8 mouse cellular contexts compared by ENCODE assay signal in the genomic region with DNA sequence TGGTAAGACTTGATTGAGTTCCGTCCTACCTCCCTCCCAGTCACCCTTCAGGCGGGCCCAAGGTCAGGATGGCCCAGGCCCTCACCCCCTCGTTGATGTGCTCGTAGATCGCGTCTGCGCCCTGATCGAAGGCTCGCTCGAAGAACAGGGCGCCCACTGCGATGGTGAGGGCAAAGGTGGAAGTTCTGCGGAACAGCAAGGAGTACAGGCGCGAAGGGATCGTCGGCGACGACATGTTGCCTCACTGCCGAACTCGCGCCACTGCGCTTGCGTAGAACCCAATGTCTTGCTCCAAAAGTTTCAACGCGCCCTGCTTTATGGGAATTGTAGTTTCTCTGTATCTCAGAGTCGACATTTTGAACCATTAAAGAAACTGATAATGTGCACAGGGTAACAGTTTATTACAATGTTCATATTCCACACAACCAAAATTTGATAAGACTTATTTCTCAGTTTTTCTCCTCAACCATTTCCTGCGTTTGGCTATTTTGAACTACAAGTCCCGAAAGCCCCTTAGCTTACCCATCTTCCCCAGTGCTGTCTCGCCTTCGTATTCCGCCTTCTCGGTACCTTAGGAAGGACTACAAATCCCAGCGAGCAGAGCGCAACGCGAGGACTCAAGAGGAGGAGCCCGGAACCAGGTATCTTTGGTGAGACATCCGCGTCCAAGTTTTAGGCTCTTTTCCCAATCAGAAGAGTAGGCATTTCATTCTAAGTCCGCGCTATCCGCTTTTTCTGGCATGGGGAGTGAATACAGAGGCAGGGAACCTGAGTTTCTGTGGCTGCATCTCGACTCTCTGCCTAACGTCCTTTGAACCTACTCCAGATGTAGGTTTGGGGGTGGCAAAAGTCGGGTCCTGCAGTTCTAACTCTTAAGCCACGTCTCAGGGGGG. TPM values are rescaled to one million over a fixed set of nuclear protein-coding genes. Genes with fewer than 3 reads are reported as not detected.
DNase-seq lines count a peak whose midpoint lies in the region; ATAC-seq and TF ChIP-seq lines count a peak whose summit lies in the region.

A gene (minus strand): TSS at position 271 of the 893 bp plus-strand sequence.
A gene (plus strand): TSS at position 607 of the 893 bp plus-strand sequence.

- WGBS in embryonic facial prominence, embryonic 13.5 days, result under 1% methylated on average over 47 of the region's 47 CpGs
- WGBS in kidney, adult 2 months, result under 1% methylated on average over 47 of the region's 47 CpGs
- WGBS in limb, embryonic 12.5 days, result under 1% methylated on average over 47 of the region's 47 CpGs
- under 1% methylated on average over 47 of the region's 47 CpGs for WGBS in midbrain, embryonic 15.5 days
- under 1% methylated on average over 47 of the region's 47 CpGs for WGBS in spleen, adult 2 months

- H3K4me3 ChIP-seq in embryonic facial prominence, embryonic 13.5 days, result peak within 1 kb of the TSS; percentile 85
- H3K4me3 ChIP-seq in kidney, adult 2 months (ENCODE audit: insufficient read depth, low read depth, low read length), result peak within 1 kb of the TSS; percentile 72
- peak within 1 kb of the TSS; percentile 63 for H3K4me3 ChIP-seq in limb, embryonic 12.5 days (replicated peaks)
- peak within 1 kb of the TSS; percentile 98 for H3K4me3 ChIP-seq in midbrain, embryonic 15.5 days
- peak within 1 kb of the TSS; percentile 96 for H3K4me3 ChIP-seq in spleen, adult 2 months (ENCODE audit: extremely low read depth, insufficient read depth, insufficient read length)

- peak within 1 kb of the TSS; percentile 66 for H3K27ac ChIP-seq in embryonic facial prominence, embryonic 13.5 days
- peak within 1 kb of the TSS; percentile 89 for H3K27ac ChIP-seq in kidney, adult 2 months (ENCODE audit: insufficient read depth, low read depth, low read length)
- peak within 1 kb of the TSS; percentile 74; the same call in 1 of the 2 replicates for H3K27ac ChIP-seq in limb, embryonic 12.5 days
- H3K27ac ChIP-seq in midbrain, embryonic 15.5 days, result peak within 1 kb of the TSS; percentile 80
- peak within 1 kb of the TSS; percentile 78 for H3K27ac ChIP-seq in spleen, adult 2 months (ENCODE audit: insufficient read depth, low read length)

- peak; percentile 92 for ATAC-seq in embryonic facial prominence, embryonic 13.5 days (ENCODE audit: insufficient number of reproducible peaks, insufficient read depth, low FRiP score, low TSS enrichment, low read depth)
- ATAC-seq in limb, embryonic 12.5 days (ENCODE audit: insufficient number of reproducible peaks, insufficient read depth, low FRiP score, low TSS enrichment, low read depth), result peak; percentile 95
- peak; percentile 98 for ATAC-seq in midbrain, embryonic 15.5 days (replicated peaks)

- no peaks in the 10 kb centered on the region for H3K9me3 ChIP-seq in embryonic facial prominence, embryonic 13.5 days
- no peaks in the 10 kb centered on the region for H3K9me3 ChIP-seq in limb, embryonic 12.5 days
- H3K9me3 ChIP-seq in midbrain, embryonic 15.5 days, result no peaks in the 10 kb centered on the region

- DNase-seq in 3134 (ENCODE audit: extremely low read depth, insufficient read length, low spot score), result peak; percentile 91
- DNase-seq in adrenal gland, postnatal 36 days, result peak; percentile 94 to 95
- peak; percentile 95 to 96 for DNase-seq in heart, adult 18-20 months
- DNase-seq in kidney, adult 2 months, result peak; percentile 96
- peak; percentile 89 to 92 for DNase-seq in spleen, adult 2 months (ENCODE audit: low read depth in 1 of 2, low spot score in 2 of 2)

- H3K27me3 ChIP-seq in embryonic facial prominence, embryonic 13.5 days, result no peaks in the 10 kb centered on the region
- H3K27me3 ChIP-seq in kidney, adult 2 months (replicated peaks; ENCODE audit: control insufficient read depth, insufficient read depth, low read length), result no peaks in the 10 kb centered on the region
- no peaks in the 10 kb centered on the region for H3K27me3 ChIP-seq in limb, embryonic 12.5 days
- no peaks in the 10 kb centered on the region for H3K27me3 ChIP-seq in midbrain, embryonic 15.5 days (replicated peaks)
- H3K27me3 ChIP-seq in spleen, adult 2 months (ENCODE audit: control insufficient read depth, insufficient read depth, low read length), result no peaks in the 10 kb centered on the region

- H3K4me1 ChIP-seq in embryonic facial prominence, embryonic 13.5 days, result peaks cover 17% of the 10 kb centered on the region
- H3K4me1 ChIP-seq in kidney, adult 2 months (ENCODE audit: control insufficient read depth, insufficient read depth, low read length), result no peaks in the 10 kb centered on the region; the same call in 1 of the 2 replicates
- H3K4me1 ChIP-seq in limb, embryonic 12.5 days (replicated peaks), result peaks cover 12% of the 10 kb centered on the region
- H3K4me1 ChIP-seq in midbrain, embryonic 15.5 days, result peaks cover 17% of the 10 kb centered on the region
- H3K4me1 ChIP-seq in spleen, adult 2 months (ENCODE audit: control insufficient read depth, insufficient read depth, insufficient read length), result peaks cover 5% of the 10 kb centered on the region; the same call in 1 of the 2 replicates

- peak within 1 kb of the TSS; percentile 94 for H3K9ac ChIP-seq in embryonic facial prominence, embryonic 13.5 days
- peak within 1 kb of the TSS; percentile 79 for H3K9ac ChIP-seq in limb, embryonic 12.5 days (replicated peaks)
- peak within 1 kb of the TSS; percentile 93 for H3K9ac ChIP-seq in midbrain, embryonic 15.5 days

- TF ChIP-seq CTCF in kidney, adult 2 months (conservative IDR thresholded peaks at IDR 0.05; ENCODE audit: insufficient read depth, insufficient read length, low read depth, low read length), result no peak
- no peak for TF ChIP-seq CTCF in spleen, adult 2 months (IDR thresholded peaks at IDR 0.05; ENCODE audit: extremely low read depth, insufficient read depth, insufficient read length, insufficient replicate concordance)

- H3K4me2 ChIP-seq in embryonic facial prominence, embryonic 13.5 days, result peak within 1 kb of the TSS; percentile 84
- H3K4me2 ChIP-seq in limb, embryonic 12.5 days, result peak within 1 kb of the TSS; percentile 74
- H3K4me2 ChIP-seq in midbrain, embryonic 15.5 days, result peak within 1 kb of the TSS; percentile 96

- peak; percentile 97 for TF ChIP-seq POLR2A in kidney, adult 2 months (IDR thresholded peaks at IDR 0.05; ENCODE audit: low read depth, low read length)
- TF ChIP-seq POLR2A in spleen, adult 2 months (IDR thresholded peaks at IDR 0.05; ENCODE audit: low read depth, low read length), result peak; percentile 97

- peaks cover 20% of the 10 kb centered on the region for H3K36me3 ChIP-seq in embryonic facial prominence, embryonic 13.5 days
- peaks cover 3% of the 10 kb centered on the region for H3K36me3 ChIP-seq in kidney, adult 2 months (ENCODE audit: control insufficient read depth, insufficient read depth, low read length)
- H3K36me3 ChIP-seq in limb, embryonic 12.5 days, result peaks cover 22% of the 10 kb centered on the region
- peaks cover 12% of the 10 kb centered on the region for H3K36me3 ChIP-seq in midbrain, embryonic 15.5 days (replicated peaks)
- H3K36me3 ChIP-seq in spleen, adult 2 months (ENCODE audit: control insufficient read depth, insufficient read depth, low read length), result peaks cover 9% of the 10 kb centered on the region

RNA-seq across cellular contexts. Expression of the first gene that starts in this region (rescaled TPM):
- total RNA-seq in adrenal gland, postnatal 36 days (2021), result 100 to 1,000 TPM; 958 to 992 TPM
- polyA plus RNA-seq in embryonic facial prominence, embryonic 13.5 days (2015; fragmentation: Nextera tagmentation; extraction: Ambion mirVana), result 769 and 773 TPM in 2 replicates
- total RNA-seq in heart, adult 18-20 months (2021), result 1,000 to 10,000 TPM; 1,576 to 1,640 TPM
- polyA plus RNA-seq in kidney, adult 2 months (2012; rRNA removed), result 2,120 and 2,704 TPM in 2 replicates
- 646 and 679 TPM in 2 replicates for polyA plus RNA-seq in limb, embryonic 12.5 days (2016; fragmentation: Nextera tagmentation; extraction: Ambion mirVana)
- polyA plus RNA-seq in midbrain, embryonic 15.5 days (2015; fragmentation: Nextera tagmentation; extraction: Ambion mirVana), result 556 and 560 TPM in 2 replicates
- polyA plus RNA-seq in spleen, adult 2 months (2012; rRNA removed), result 160 and 307 TPM in 2 replicates

RNA-seq across cellular contexts. Expression of the second gene that starts in this region (rescaled TPM):
- total RNA-seq in adrenal gland, postnatal 36 days (2021), result 10 to 100 TPM; 44.5 to 49.6 TPM
- polyA plus RNA-seq in embryonic facial prominence, embryonic 13.5 days (2015; fragmentation: Nextera tagmentation; extraction: Ambion mirVana), result 57.6 and 69.4 TPM in 2 replicates
- total RNA-seq in heart, adult 18-20 months (2021), result 10 to 100 TPM; 24.7 to 25.5 TPM
- polyA plus RNA-seq in kidney, adult 2 months (2012; rRNA removed), result 62.6 and 65.1 TPM in 2 replicates
- 75.7 and 76.7 TPM in 2 replicates for polyA plus RNA-seq in limb, embryonic 12.5 days (2016; fragmentation: Nextera tagmentation; extraction: Ambion mirVana)
- polyA plus RNA-seq in midbrain, embryonic 15.5 days (2015; fragmentation: Nextera tagmentation; extraction: Ambion mirVana), result 57.0 and 59.1 TPM in 2 replicates
- 31.9 and 46.5 TPM in 2 replicates for polyA plus RNA-seq in spleen, adult 2 months (2012; rRNA removed)

Comparison
In these comparisons a context has a peak if more than half of its experiments do, and no peak if none do; other contexts are left out.
1. Peak in every context shown above with its lines: DNase-seq, ATAC-seq, H3K4me3 ChIP-seq and H3K27ac ChIP-seq.